Mouse (Mus musculus) limb, embryonic 11.5 days (tissue): ENCODE measurements around the gene Gm13124. TPM values are rescaled to one million over a fixed set of nuclear protein-coding genes. Genes with fewer than 3 reads are reported as not detected.
"Not testable (repeated sequence)": the region's sequence is repeated elsewhere in the genome, so short reads cannot be mapped to it uniquely, and the experiment has no call there.

Experiments
- ATAC-seq: fragments of 200-750 bp; cut with Nextera tagmentation; 2 replicates; pipeline ENCODE4 v1.8.0; 2017; ENCODE audit warnings: low read depth; ENCODE audit not compliant: insufficient number of reproducible peaks, low FRiP score, low TSS enrichment
- DNase-seq: peaks from one replicate; pipeline ENCODE4 v3.0.0-alpha.2; 2015; ENCODE audit warnings: low spot score
- H3K27ac ChIP-seq: fragments of 300-500 bp; sonication (generic); replicated peaks from 2 replicates; pipeline ENCODE4 v1.5.1; 2014; ENCODE audit warnings: low read depth, mild to moderate bottlenecking, low read length
- H3K27me3 ChIP-seq: fragments of 300-500 bp; sonication (generic); 2 replicates; pipeline ENCODE4 v1.6.1; 2014; ENCODE audit warnings: mild to moderate bottlenecking, low read length, mixed read lengths; ENCODE audit not compliant: control insufficient read depth, insufficient read depth
- H3K36me3 ChIP-seq: fragments of 300-500 bp; sonication (generic); 2 replicates; pipeline ENCODE4 v1.6.1; 2014; ENCODE audit warnings: mild to moderate bottlenecking, low read length, moderate library complexity, mixed read lengths; ENCODE audit not compliant: control insufficient read depth, insufficient read depth
- H3K4me1 ChIP-seq: fragments of 300-500 bp; sonication (generic); 2 replicates; pipeline ENCODE4 v1.6.1; 2014; ENCODE audit warnings: low read length, mixed read lengths; ENCODE audit not compliant: control insufficient read depth, insufficient read depth
- H3K4me2 ChIP-seq: fragments of 300-500 bp; sonication (generic); 2 replicates; pipeline ENCODE4 v1.6.1; 2014; ENCODE audit warnings: low read depth, mild to moderate bottlenecking, moderate library complexity; ENCODE audit not compliant: severe bottlenecking
- H3K4me3 ChIP-seq: fragments of 300-500 bp; sonication (generic); 2 replicates; pipeline ENCODE4 v1.5.1; 2014; ENCODE audit warnings: low read depth, low read length
- H3K9ac ChIP-seq: fragments of 300-500 bp; sonication (generic); 2 replicates; pipeline ENCODE4 v1.6.1; 2014; ENCODE audit warnings: mild to moderate bottlenecking, low read length
- H3K9me3 ChIP-seq: fragments of 300-500 bp; sonication (generic); 2 replicates; pipeline ENCODE4 v1.6.1; 2016; ENCODE audit warnings: low read length; ENCODE audit not compliant: control insufficient read depth
- WGBS: fragments of 180-500 bp; shearing (Covaris S2); extraction: QIAGEN DNeasy Blood & Tissue Kit; methylation state at CpG from one replicate; pipeline ENCODE4 v1.1.7; 2014; 5-methylcytosine and 5-hydroxymethylcytosine counted together
- polyA plus RNA-seq: library from polyadenylated mRNA; unstranded; fragments of >200 nt; fragmentation: Nextera tagmentation; extraction: Ambion mirVana; gene quantifications from 2 replicates; pipeline ENCODE4 v1.2.1, GENCODE M21; 2014

Gm13124 gene
- polyA plus RNA-seq, 1 experiment from 2014 or later, result not detected

DNA sequence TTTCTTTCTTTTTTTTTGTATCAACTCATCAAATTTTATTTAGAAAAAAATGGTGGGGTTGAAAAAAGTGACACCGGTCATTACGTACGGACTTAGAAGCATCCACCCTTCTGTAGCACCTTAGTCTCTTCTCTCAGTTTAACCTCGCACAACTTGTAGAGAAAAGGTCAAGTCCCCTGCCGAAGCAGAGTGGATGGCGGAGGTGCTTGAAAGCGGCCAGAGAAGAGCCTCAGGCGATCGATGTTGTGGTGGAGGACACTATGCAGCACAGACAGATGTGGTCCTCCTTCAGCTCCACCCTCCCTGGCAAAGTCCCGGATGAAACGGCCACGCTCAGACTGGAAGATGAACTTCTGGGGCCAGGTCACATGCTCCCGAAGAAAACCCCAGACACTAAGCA is 19.6 kb downstream of the Gm13124 start:
- not testable (repeated sequence) for H3K4me1 ChIP-seq, H3K9ac ChIP-seq, H3K9me3 ChIP-seq, H3K4me2 ChIP-seq, H3K36me3 ChIP-seq, H3K4me3 ChIP-seq, H3K27ac ChIP-seq, ATAC-seq, H3K27me3 ChIP-seq, DNase-seq
- 87% methylated on average over 13 of the region's 13 CpGs for WGBS

DNA sequence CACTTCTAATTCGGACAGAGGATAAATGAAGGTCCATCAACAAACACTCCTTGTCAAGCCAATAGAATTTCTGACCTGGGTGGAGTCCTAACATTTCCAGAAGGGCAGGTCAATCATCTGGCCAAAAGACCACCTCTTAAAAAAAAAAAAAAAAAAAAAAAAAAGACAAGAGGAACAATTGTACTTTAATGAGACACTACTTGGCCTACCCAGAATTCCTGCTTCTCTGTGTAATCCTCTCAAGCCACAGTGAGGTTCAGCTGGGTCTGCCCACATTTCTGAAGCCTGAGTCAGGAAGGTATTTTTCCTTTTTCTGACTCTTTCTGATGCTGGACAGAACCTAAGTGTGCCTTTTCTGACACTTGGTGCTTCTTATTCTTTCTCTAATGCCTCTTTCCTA is 20.2 kb downstream of the Gm13124 start:
- H3K4me1 ChIP-seq, result no peaks in the 10 kb centered on the region
- ATAC-seq (no peak), DNase-seq (no peak)
- no peak overlapping the region for H3K4me2 ChIP-seq
- H3K4me3 ChIP-seq, result no peak overlapping the region
- no peaks in the 10 kb centered on the region for H3K27me3 ChIP-seq
- no peak overlapping the region for H3K27ac ChIP-seq
- WGBS, result 97% methylated on average over 1 of the region's 1 CpGs
- no peak overlapping the region for H3K9ac ChIP-seq
- H3K9me3 ChIP-seq, result no peaks in the 10 kb centered on the region; the same call in 1 of the 2 replicates
- no peaks in the 10 kb centered on the region for H3K36me3 ChIP-seq

DNA sequence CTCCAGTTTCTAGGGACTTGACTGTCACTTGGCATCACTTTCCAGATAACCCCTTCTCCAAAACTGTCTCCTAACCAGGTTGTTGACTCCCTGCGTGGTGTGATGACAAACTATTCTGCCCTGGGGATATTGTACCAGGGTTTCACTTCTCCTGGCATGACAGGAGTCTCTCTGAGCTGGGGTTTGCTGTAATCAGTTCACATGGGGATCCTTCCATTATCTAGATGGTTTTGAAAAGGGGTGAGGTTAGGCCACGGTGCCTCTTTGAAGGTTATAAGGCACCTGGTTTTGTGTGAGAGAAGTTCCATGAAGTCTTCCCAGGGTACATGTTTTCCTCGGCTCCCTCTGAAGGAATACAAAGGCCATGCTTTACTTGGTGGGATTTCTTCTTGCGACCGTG is 45.4 kb downstream of the Gm13124 start, which contains the start of gene 9430007A20Rik:
Gene 9430007A20Rik, plus strand, starts transcription at position 301 of the 400 bp plus-strand sequence.
- Histone ChIP-seq H3K9me3 (no peaks in the 10 kb centered on the region), H3K9ac (no peak within 1 kb of the TSS), H3K4me1 (no peaks in the 10 kb centered on the region), H3K27me3 (no peaks in the 10 kb centered on the region), H3K4me2 (no peak within 1 kb of the TSS), H3K27ac (no peak within 1 kb of the TSS), H3K4me3 (no peak within 1 kb of the TSS), H3K36me3 (no peaks in the 10 kb centered on the region)
- DNase-seq, result no peak
- WGBS, result 85% methylated on average over 5 of the region's 5 CpGs
- ATAC-seq, result no peak

DNA sequence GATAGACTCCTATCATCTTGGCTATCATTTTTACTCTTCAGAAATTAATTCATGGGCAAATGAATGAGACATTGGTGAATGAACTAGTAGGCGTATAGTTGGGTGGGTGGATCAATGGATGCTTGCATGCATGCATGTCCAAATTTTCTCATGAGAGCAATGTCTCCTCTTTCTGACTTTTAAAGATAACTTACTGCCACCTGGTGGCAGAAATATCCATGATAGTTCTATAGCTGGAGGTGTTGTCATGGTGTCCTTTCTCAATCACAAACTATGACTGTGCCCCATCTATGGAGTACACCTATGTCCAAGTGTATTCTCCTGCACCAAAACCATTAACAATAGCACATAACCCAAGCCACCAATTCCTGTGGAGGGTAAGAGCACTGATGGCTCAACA is 58.4 kb downstream of the Gm13124 start:
- Histone ChIP-seq H3K4me2 (no peak overlapping the region), H3K9me3 (0 out of 2 replicates have a peak, but pooled peaks cover 6% of the 10 kb centered on the region), H3K36me3 (no peaks in the 10 kb centered on the region), H3K4me1 (no peaks in the 10 kb centered on the region), H3K27ac (no peak overlapping the region), H3K27me3 (no peaks in the 10 kb centered on the region), H3K9ac (no peak overlapping the region), H3K4me3 (no peak overlapping the region)
- WGBS, result 80% methylated on average over 1 of the region's 1 CpGs
- DNase-seq (no peak), ATAC-seq (no peak)

Other genes starting within 250 kb of the Gm13124 start
- gene Gm13128, start 234.9 kb downstream of the Gm13124 start, polyA plus RNA-seq, result not detected in 2 replicates
- gene Gm13119, start 207.2 kb downstream of the Gm13124 start, polyA plus RNA-seq, result not detected in 2 replicates
- not detected in 2 replicates for gene Pramef20, start 187.2 kb downstream of the Gm13124 start, polyA plus RNA-seq
- gene Pramef12, start 156.7 kb downstream of the Gm13124 start, polyA plus RNA-seq, result 0.29 TPM in 1 of 2 replicates, not detected in the other
- gene 1700012P22Rik, start 126.4 kb downstream of the Gm13124 start, polyA plus RNA-seq, result not detected in 2 replicates
- not detected in 2 replicates for gene Gm9944, start 111.8 kb downstream of the Gm13124 start, polyA plus RNA-seq
- gene Aadacl3, start 101.4 kb downstream of the Gm13124 start, polyA plus RNA-seq, result not detected in 2 replicates
- gene 9430007A20Rik, start 45.3 kb downstream of the Gm13124 start, polyA plus RNA-seq, result not detected in 2 replicates
- gene Aadacl4, start 48.6 kb upstream of the Gm13124 start, polyA plus RNA-seq, result not detected in 2 replicates
- gene Gm436, start 121.2 kb upstream of the Gm13124 start, polyA plus RNA-seq, result not detected in 2 replicates
- not detected in 2 replicates for gene Gm13178, start 156.3 kb upstream of the Gm13124 start, polyA plus RNA-seq
- not detected in 2 replicates for gene Gm438, start 221.4 kb upstream of the Gm13124 start, polyA plus RNA-seq